Mouse (Mus musculus) CH12F3 (cell line): ENCODE measurements around the gene Sart3.

Source experiments
- in situ Hi-C: fragments of 300-500 bp; cut with MboI; formaldehyde crosslinking; loops from 2 replicates; pipeline ENCODE4 v1.14.3; 2020; ENCODE audit warnings: low sequenced_read_pairs

Sart3 gene

GRCm38 (mm10) chr5:113772450-113772895 is at the start of gene Sart3, which contains the start of gene Iscu:
Gene Sart3, minus strand, starts transcription at chr5:113772510.
Gene Iscu, plus strand, starts transcription at chr5:113772748.
- in situ Hi-C loops: no loop called here

DNA sequence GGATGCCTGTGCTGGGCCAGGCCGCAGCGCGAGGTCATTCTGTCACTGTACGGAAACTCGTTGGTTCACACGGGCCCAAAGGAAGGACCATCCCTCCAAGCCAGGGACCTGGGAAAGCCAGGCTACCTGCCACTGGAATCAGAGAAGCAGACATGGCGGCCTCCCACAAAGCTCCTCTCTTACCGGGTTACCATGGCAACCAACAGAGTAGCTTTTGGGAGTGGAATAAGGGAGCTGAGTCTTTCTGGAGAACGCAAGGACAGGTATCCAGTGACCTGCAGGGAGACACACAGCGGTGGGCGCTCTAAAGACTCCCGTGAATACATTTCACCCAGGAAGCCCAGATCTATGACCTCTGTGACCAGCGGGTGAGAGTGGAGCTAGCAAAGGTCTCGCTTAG is 46.3 kb upstream of the Sart3 start:
- in situ Hi-C loops: loop anchor here (25.0 kb wide), 1 partner anchor 456 kb away; the partner anchor contains the start of gene Aym1

DNA sequence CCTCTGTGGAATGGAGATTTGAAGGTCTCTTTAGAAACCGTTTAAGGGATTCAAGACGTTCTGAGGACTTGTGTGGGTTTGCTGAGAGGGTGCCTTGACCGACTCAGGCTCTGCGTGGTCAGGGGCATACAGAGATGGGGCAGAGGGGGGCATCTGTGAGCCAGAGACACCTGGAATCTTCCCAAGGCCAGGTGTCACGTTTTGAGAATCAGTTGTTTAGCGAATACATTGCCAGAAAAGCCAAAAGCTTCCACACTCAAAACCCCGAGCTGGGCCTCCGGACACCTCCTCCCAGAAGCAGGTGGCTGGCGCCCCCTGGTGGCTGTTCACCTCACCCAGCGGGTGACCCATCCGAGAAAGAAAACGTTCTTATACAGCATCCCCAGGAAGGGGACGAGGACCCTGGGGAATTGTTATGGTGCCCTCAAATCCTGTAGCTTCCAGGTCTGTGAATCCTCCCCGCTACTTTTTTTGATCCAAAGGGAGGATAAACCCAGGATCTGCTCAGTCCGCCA is 43.4 kb upstream of the Sart3 start:
- in situ Hi-C loops: loop anchor here (25.0 kb wide), 1 partner anchor 453 kb away; the partner anchor contains the start of gene Aym1

DNA sequence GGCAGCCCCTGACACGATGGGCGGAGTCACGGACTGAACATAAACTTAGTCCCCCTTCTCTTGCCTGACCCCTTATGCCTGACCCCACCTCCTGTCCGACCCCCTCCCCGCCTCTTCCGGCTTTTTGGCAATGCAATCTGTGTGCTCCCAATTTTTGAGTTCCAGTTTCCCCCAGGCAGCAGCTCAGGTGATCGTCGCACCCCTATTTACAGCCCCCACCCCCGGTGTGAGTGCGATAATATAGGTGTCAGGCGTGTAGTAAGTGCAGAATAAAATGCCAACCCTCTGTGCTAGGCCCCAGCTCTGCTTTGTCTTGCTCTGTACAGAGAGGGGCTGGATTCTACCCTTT is 42.7 kb upstream of the Sart3 start:
- in situ Hi-C loops: loop anchor here (25.0 kb wide), 1 partner anchor 453 kb away; the partner anchor contains the start of gene Aym1

DNA sequence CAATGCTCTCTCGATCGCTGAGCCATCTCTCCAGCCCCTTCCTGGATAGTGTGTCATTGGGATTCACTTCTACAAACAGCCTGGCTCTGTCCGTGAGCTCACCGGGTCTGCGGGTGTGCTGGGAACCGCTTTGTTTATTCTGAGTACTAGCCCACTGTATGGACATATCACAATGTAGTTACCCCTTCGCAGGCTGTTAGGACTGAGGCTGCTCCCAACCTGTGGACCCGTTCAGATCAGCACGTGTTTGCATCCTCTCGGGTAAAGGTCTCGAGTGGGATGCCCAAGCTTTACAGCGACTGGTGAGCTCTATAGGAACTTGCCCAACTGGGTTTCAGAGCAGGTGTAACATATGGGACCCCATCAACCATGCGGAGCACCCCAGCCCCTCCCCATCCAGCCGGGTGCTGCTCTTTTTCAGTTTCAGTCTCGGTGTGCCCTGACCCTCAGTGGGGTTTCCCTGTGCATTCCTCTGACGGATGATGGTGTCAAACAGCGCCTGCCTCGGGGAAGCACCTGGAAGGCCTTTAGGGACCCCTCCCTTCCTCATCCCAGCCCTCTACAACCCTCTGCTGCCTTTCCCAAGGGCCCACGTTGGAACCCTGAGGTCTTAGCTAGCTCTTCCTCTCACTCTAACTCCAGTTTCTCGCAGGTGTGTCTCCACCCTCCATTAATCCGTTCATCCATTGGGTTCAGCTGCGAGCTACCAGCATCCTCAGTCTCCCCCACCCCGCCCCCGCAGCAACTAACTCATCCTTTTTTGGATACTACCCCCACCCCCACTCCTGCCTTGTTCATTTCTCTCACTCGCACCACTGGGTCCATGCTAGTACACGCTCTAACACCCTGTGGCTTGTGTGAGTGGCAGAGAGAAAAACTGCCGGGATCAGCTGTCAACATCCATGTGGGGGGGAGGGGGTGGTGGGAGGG is 42.1 kb upstream of the Sart3 start:
- in situ Hi-C loops: loop anchor here (5.0 to 25.0 kb wide), 2 partner anchors 37 to 452 kb away; partner anchors contain the start of gene Aym1

DNA sequence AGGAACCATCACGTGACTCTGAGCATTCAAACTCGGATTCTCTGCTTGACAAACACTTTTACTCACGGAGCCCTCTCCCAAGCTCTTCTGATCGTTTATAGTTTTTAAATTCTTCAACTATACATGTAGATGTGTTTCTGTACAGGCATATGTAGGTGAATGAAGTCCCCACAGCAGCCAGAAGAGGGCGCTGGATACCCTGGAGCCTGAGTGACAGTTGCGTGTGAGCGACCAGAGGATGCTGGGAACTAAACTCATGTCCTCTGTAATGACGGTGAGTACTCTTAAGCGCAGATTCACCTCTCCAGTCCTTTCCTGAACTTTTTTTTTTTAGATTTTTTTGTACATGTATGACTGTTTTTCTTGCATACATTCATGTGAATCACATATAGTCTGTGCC is 41.3 kb upstream of the Sart3 start:
- in situ Hi-C loops: loop anchor here (5.0 to 25.0 kb wide), 2 partner anchors 36 to 451 kb away; partner anchors contain the start of gene Aym1

DNA sequence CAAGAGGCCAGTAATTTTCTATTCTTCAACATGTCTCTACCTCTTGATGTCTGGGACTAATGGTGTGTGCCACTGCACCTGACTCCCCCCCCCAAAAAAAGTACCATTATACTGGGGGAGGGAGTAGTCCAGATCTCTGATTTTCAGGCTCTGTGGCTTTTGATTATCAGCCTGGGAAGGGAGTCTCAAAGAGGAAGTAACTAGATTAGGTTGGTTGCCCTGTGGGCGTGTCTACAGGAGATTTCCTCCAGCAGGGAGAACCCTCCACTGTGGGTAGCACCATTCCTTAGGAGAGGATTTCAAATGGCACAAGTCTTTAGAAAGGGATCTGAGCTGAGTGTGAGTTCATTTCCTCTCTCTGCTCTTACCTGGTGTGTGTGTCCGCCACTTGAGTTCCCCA is 40.3 kb upstream of the Sart3 start:
- in situ Hi-C loops: loop anchor here (5.0 to 25.0 kb wide), 2 partner anchors 35 to 450 kb away; partner anchors contain the start of gene Aym1

DNA sequence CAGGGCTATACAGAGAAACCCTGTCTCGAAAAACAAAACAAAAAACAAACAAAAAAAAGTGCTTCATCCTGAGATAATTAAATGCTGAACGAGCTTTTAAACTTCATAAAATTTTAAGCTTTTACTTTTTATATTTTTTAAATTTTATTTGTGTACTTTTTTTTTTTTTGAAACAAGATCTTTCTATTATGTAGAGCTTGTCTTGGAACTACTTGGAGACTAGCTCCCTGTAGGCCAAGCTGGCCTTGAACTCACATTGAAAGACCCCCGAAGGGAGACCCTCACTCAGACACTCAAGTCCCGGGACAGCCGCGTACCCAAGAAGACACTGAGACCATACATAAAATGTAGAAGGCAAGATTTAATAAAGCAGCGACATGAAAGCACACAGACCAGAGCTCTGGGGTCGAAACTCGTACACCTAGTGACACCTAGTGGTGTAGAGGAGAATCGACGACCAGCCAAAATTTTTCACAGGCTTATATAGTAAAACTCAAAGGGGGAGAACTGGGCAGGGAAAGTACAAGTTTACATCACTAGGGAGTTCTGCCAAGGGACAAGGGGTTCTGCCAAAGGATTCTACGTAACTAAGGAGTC is 39.6 kb upstream of the Sart3 start:
- in situ Hi-C loops: loop anchor here (5.0 to 25.0 kb wide), 2 partner anchors 35 to 450 kb away; partner anchors contain the start of gene Aym1

GRCm38 (mm10) chr5:113810111-113810510 is 37.8 kb upstream of the Sart3 start:
- in situ Hi-C loops: loop anchor here (5.0 to 25.0 kb wide), 2 partner anchors 33 to 448 kb away; partner anchors contain the start of gene Aym1

GRCm38 (mm10) chr5:113808177-113808576 is 35.9 kb upstream of the Sart3 start:
- in situ Hi-C loops: loop anchor here (25.0 kb wide), 1 partner anchor 446 kb away; the partner anchor contains the start of gene Aym1

GRCm38 (mm10) chr5:113807712-113808111 is 35.4 kb upstream of the Sart3 start:
- in situ Hi-C loops: loop anchor here (25.0 kb wide), 1 partner anchor 445 kb away; the partner anchor contains the start of gene Aym1

GRCm38 (mm10) chr5:113806414-113806813 is 34.1 kb upstream of the Sart3 start:
- in situ Hi-C loops: loop anchor here (25.0 kb wide), 1 partner anchor 444 kb away; the partner anchor contains the start of gene Aym1

DNA sequence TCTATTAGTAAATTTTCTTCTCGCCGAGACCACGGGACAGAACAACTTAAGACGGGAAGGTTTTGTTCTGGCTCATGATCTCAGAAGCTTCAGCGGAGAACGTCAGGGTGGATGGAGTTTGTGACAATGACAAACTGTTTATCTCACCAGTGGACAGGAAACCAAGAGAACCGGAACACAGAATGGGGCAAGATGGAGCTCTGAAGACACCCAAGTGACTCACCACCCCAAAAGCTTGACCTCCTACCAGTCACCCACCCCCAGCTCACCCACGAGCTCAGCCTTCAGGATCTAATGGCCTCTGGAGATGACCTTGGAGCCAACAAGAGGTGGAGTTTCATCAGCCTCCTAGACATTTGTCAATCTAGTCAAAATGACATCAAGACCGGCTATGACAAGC is 33.0 kb upstream of the Sart3 start:
- in situ Hi-C loops: loop anchor here (25.0 kb wide), 1 partner anchor 443 kb away; the partner anchor contains the start of gene Aym1

DNA sequence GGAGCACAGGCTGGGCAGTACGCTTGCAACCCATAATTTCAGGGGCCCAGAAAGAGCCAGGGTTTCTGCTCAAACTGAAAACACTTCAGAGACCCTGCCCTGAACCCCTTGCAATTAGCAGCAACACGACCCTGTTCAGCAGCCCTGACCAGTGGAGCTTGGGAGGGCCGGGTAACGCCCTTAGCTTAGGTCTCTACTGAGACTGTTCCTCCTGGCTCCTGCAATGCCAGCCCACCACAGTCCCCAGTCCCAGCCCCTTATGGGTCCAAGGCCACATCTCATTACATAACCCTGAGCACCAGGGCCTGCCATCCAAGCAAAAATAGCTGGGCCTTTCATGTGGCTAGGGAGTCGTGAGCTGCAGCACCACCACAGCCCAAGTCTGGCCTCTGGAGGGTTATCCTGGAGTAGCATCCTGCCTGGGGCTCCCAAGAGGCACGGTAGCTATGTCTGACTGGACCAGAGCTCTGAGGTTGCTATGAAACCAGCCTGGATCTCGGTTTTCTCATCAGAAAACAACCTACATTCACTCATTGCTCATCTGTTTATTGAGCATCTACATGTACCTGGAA is 32.2 kb upstream of the Sart3 start:
- in situ Hi-C loops: loop anchor here (25.0 kb wide), 1 partner anchor 442 kb away; the partner anchor contains the start of gene Aym1

DNA sequence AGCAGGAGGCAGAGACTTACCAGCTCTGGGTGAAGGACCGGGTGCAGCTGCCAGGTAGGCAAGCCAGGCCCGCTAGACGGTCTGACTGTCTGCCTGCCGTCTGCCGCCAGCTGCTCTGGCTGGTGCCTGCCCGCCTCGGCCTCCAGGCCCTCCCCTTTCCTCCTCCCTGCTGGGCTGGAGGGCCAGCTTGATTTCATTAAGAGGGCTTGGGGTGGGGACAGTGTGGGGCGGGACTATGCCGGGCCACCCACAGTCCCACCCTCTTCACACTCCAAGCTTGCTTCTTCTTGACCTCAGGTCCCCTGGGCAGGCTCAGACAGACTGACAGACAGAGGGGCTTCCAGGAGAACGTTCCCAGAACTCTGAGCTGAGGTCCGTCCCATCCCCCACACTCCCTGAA is 28.0 kb upstream of the Sart3 start, which contains the start of gene Tmem119:
Tmem119 (minus strand) TSS at position 237 of the 400 bp plus-strand sequence.
- in situ Hi-C loops: loop anchor here (25.0 kb wide), 1 partner anchor 438 kb away; the partner anchor contains the start of gene Aym1

- in situ Hi-C loops: loop anchor here (25.0 kb wide), 1 partner anchor 437 kb away; the partner anchor contains the start of gene Aym1
These were observed 27.4 kb upstream of the Sart3 start for GRCm38 (mm10) chr5:113799691-113800090.

GRCm38 (mm10) chr5:113798525-113798924 is 26.2 kb upstream of the Sart3 start:
- in situ Hi-C loops: no loop called here

DNA sequence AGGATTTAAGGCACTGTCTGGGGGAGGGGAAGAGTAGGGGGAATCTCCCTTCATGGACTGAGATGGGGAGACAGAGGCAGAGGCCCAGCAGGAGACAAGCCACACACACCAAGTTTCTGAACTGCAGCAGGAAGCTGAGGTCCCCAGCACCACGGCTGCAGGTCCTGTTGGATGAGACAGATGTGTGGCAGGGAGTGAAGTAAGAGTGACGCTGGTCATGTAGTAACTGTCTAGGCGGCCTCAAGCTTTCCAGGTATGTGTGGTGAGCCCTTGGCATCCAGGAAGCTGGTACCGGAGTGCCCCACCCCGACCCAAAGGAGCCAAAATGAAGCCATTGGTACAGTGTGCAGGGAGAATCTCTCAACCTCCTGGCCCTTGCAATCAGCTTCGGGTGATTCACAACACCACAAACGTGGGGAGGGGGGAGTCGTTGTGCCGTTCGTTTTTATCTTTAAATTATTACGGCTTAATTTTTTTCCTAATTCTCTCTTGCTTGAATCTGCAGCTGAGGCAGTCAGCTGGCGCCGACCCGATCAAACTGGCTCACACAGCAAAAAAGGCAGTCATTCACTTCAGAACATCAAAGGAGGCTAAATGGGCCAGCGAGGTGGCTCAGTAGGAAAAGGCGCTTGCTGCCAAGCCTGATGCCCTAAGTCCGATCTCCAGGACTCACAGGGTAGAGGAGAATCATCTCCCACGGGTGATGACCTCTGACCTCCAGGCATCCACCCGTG is 25.0 kb upstream of the Sart3 start:
- in situ Hi-C loops: no loop called here

DNA sequence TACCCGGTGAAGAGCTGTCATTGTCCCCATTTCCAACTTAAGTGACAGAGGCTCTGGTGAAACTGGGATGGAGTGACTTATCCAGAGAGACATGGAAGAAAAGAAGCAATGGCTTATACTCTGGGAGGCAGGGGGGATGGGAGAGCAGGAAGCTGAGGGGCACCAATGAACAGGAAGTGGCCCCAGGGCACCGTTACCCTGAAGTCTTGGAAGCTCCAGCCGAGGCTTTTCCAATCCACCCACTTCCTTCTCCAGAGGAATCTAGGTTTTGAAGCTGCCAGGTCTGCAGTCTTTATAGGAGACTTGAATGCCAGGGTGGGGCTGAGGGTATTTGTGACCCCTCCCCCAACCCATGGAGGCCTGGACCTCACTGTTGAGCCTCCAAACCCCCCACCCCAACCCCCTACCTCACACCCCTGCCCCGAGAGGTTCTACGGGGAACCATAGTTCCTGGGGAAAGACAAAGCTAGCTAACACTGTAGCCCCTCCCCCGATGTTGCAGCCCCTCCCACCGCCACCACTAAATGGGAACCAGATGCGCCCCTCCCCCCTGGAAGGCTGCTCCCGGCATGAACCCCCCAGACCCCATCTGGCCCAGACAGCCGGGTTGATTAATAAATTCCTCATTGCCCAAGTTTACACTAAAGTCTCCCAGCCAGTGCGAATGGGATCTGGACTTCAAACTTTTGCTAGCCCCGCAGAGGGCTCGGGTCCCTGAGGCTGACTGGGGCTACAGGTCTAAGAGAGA is 24.3 kb upstream of the Sart3 start:
- in situ Hi-C loops: no loop called here
